Mouse (Mus musculus) megakaryocyte-erythroid progenitor cell, adult 5-6 weeks (primary cell): Measurements from ENCODE around the gene Stat5b. TPM values are rescaled to one million over a fixed set of nuclear protein-coding genes. Genes with fewer than 3 reads are reported as not detected.

Experiments
- ATAC-seq: replicated peaks from 2 replicates; pipeline ENCODE4 v1.8.0; 2016; ENCODE audit warnings: mild to moderate bottlenecking, inconsistent platforms; ENCODE audit not compliant: severe bottlenecking, poor library complexity, low FRiP score, low TSS enrichment
- total RNA-seq, 2 experiments: library from RNA; stranded (forward) in 1 of 2; stranded (reverse) in 1 of 2; fragments of 200-1000, 215-1000 nt in 1 of 2; fragments of >200 nt in 1 of 2; fragmentation: Nextera tagmentation in 1 of 2; gene quantifications; 2 replicates each; pipeline ENCODE4 v1.2.3; 2014 to 2017

Stat5b gene
- total RNA-seq, 2 experiments from 2014 or later: 37.0 to 53.5 TPM

- ATAC-seq: no peak
Observed at GRCm38 (mm10) chr11:100752294-100752693, 98.2 kb downstream of the Stat5b start.

GRCm38 (mm10) chr11:100750127-100750526 lies 100.4 kb downstream of the Stat5b start:
- ATAC-seq: no peak

DNA sequence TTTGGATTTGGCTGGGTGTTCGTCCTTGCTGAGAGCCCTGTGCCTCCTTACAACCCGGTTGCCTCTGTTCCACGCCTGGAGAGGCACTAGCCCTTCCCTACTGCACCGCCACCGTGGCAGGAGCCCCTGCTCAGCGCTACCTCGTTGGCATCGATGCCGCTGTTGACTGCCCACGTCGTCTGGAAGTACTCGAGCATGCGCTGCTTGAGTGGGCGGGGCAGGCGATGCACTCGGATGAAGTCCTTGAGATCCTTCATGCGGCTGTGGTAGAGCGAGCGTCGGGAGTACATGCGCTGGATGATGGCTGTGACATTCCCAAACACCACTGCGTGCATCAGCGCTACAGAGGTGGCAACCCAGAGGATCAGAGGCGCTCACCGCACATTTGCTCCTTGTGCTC lies 101.1 kb downstream of the Stat5b start:
- ATAC-seq: no peak

DNA sequence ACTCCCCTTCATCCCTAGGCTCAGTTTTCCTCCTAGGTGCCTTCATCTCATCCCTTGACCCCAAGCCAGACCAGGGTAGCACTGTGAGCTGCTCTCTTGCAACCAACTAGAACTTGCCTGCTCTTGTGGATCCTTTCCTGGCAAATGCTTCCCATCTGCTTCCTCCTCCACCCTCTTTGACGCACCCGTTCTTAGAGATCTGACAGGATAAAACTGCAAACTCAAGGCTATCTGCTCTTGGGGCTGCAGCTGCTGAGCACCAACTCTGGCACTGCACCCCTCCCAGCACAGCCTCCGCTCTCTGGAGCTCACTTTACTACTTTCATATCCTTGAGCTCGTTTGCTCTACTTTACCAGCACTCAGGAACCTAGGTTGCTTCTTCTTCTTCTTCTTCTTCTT lies 101.9 kb downstream of the Stat5b start:
- ATAC-seq: no peak

GRCm38 (mm10) chr11:100747114-100747513 lies 103.4 kb downstream of the Stat5b start:
- ATAC-seq: no peak

- no peak for ATAC-seq
Observed at GRCm38 (mm10) chr11:100746546-100746945, 104.0 kb downstream of the Stat5b start.

- ATAC-seq: peak; percentile 69
Observed at GRCm38 (mm10) chr11:100745085-100745484, 105.4 kb downstream of the Stat5b start.

GRCm38 (mm10) chr11:100741348-100741747 lies 109.2 kb downstream of the Stat5b start:
- ATAC-seq: no peak

- no peak for ATAC-seq
Observed at GRCm38 (mm10) chr11:100738749-100739148, 111.8 kb downstream of the Stat5b start.

DNA sequence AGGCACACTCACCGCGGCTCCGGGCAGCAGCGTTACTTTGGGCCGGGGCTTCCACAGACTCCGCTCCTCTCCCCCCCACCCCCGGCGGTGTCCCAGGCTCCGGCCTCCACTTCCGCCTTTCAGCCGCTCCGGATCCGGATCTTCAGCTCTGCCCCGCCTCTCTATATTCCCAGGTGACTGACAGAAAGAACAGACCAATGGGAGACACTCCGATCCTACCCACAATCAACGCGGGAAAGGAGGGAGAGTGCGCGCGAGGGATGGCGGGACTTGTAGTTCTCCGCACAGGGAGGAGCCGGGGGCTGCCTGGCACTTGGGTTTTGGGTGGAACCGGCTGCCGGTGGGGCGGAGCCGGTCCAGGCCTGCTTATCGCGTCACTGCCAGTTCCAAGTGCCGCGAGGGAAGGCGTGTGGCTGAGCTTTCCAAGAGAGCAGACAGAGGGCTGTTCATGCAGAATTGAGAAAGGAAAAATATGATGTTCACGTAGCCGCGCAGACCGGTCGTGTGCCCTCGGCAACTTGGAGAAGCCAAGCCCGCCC lies 112.4 kb downstream of the Stat5b start, which contains the start of gene Rab5c:
Gene Rab5c, minus strand, starts transcription at position 150 of the 539 bp plus-strand sequence.
- ATAC-seq: peak; percentile 97

DNA sequence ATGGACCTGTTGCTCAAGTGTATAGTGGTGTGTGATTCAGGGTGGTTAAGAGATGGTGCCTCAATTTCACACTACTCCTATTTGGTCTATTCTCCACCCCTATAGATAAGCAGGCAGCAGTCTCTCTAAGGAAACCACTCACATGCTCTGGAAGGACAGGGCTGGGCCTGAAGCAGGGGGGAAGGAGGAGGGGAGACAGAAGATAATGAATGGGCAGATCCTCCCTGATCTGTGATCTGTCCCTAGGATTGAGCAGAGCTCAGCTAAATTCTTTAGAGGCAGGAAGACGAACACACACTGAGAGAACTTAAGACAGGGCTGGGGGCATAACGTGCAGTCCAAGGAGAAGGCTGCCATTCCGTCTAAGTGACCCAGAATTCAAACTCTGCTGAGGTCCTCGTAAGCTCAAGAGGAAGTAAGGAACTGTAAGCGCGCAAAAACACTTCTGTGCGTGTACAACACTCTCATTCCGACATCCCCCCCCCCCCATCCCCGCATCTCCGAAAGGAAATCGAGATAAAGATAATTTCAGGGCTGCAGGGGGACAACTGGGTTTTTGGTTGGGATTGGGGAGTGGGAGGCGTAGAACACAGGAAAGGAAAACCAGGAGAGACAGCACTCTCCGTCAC lies 113.3 kb downstream of the Stat5b start:
- ATAC-seq: peak; percentile 70

- peak; percentile 0; the same call in 1 of the 2 replicates for ATAC-seq
Observed at GRCm38 (mm10) chr11:100736746-100737080, 113.8 kb downstream of the Stat5b start.

- no peak for ATAC-seq
Observed at GRCm38 (mm10) chr11:100735954-100736745, 114.4 kb downstream of the Stat5b start.

- ATAC-seq: no peak
Observed at GRCm38 (mm10) chr11:100735134-100735865, 115.2 kb downstream of the Stat5b start.

Other genes starting within 250 kb of the Stat5b start
- gene Nkiras2, start 231.5 kb downstream of the Stat5b start, total RNA-seq (2014; fragmentation: Nextera tagmentation): 14.2 and 14.9 TPM in 2 replicates
- gene Nkiras2, start 231.5 kb downstream of the Stat5b start, total RNA-seq (2017): 4.2 and 11.2 TPM in 2 replicates
- gene Dnajc7, start 230.6 kb downstream of the Stat5b start, total RNA-seq (2014; fragmentation: Nextera tagmentation): 133 and 176 TPM in 2 replicates
- gene Dnajc7, start 230.6 kb downstream of the Stat5b start, total RNA-seq (2017): 139 and 147 TPM in 2 replicates
- not detected in 2 replicates for gene Zfp385c, start 158.3 kb downstream of the Stat5b start, total RNA-seq (2014; fragmentation: Nextera tagmentation)
- not detected in 2 replicates for gene Zfp385c, start 158.3 kb downstream of the Stat5b start, total RNA-seq (2017)
- 14.2 and 16.4 TPM in 2 replicates for gene Dhx58, start 146.5 kb downstream of the Stat5b start, total RNA-seq (2014; fragmentation: Nextera tagmentation)
- gene Dhx58, start 146.5 kb downstream of the Stat5b start, total RNA-seq (2017): 11.8 and 12.9 TPM in 2 replicates
- gene Kat2a, start 138.3 kb downstream of the Stat5b start, total RNA-seq (2014; fragmentation: Nextera tagmentation): 60.8 and 61.6 TPM in 2 replicates
- 15.2 and 30.5 TPM in 2 replicates for gene Kat2a, start 138.3 kb downstream of the Stat5b start, total RNA-seq (2017)
- gene Hspb9, start 136.9 kb downstream of the Stat5b start, total RNA-seq (2014; fragmentation: Nextera tagmentation): not detected in 2 replicates
- not detected in 2 replicates for gene Hspb9, start 136.9 kb downstream of the Stat5b start, total RNA-seq (2017)
- 77.5 and 147 TPM in 2 replicates for gene Rab5c, start 112.5 kb downstream of the Stat5b start, total RNA-seq (2014; fragmentation: Nextera tagmentation)
- 81.5 and 95.4 TPM in 2 replicates for gene Rab5c, start 112.5 kb downstream of the Stat5b start, total RNA-seq (2017)
- 0.57 TPM in 1 of 2 replicates, not detected in the other for gene Kcnh4, start 90.8 kb downstream of the Stat5b start, total RNA-seq (2014; fragmentation: Nextera tagmentation)
- not detected in 2 replicates for gene Kcnh4, start 90.8 kb downstream of the Stat5b start, total RNA-seq (2017)
- gene Hcrt, start 87.8 kb downstream of the Stat5b start, total RNA-seq (2014; fragmentation: Nextera tagmentation): not detected in 2 replicates
- not detected in 2 replicates for gene Hcrt, start 87.8 kb downstream of the Stat5b start, total RNA-seq (2017)
- gene Ghdc, start 79.8 kb downstream of the Stat5b start, total RNA-seq (2014; fragmentation: Nextera tagmentation): 1.5 and 8.0 TPM in 2 replicates
- 1.3 and 1.7 TPM in 2 replicates for gene Ghdc, start 79.8 kb downstream of the Stat5b start, total RNA-seq (2017)
- 81.1 and 116 TPM in 2 replicates for gene Stat5a, start 8.6 kb upstream of the Stat5b start, total RNA-seq (2014; fragmentation: Nextera tagmentation)
- gene Stat5a, start 8.6 kb upstream of the Stat5b start, total RNA-seq (2017): 55.9 and 62.7 TPM in 2 replicates
- 16.7 and 20.2 TPM in 2 replicates for gene Stat3, start 88.8 kb upstream of the Stat5b start, total RNA-seq (2014; fragmentation: Nextera tagmentation)
- gene Stat3, start 88.8 kb upstream of the Stat5b start, total RNA-seq (2017): 20.3 and 50.3 TPM in 2 replicates
- gene Cavin1, start 120.2 kb upstream of the Stat5b start, total RNA-seq (2014; fragmentation: Nextera tagmentation): 2.4 and 3.7 TPM in 2 replicates
- 3.8 and 6.1 TPM in 2 replicates for gene Cavin1, start 120.2 kb upstream of the Stat5b start, total RNA-seq (2017)
- gene Atp6v0a1, start 158.7 kb upstream of the Stat5b start, total RNA-seq (2014; fragmentation: Nextera tagmentation): 65.0 and 67.0 TPM in 2 replicates
- 32.0 and 71.5 TPM in 2 replicates for gene Atp6v0a1, start 158.7 kb upstream of the Stat5b start, total RNA-seq (2017)
- 1.5 and 4.3 TPM in 2 replicates for gene Naglu, start 219.3 kb upstream of the Stat5b start, total RNA-seq (2014; fragmentation: Nextera tagmentation)
- 3.1 and 4.5 TPM in 2 replicates for gene Naglu, start 219.3 kb upstream of the Stat5b start, total RNA-seq (2017)
- gene Hsd17b1, start 227.7 kb upstream of the Stat5b start, total RNA-seq (2014; fragmentation: Nextera tagmentation): not detected in 2 replicates
- not detected in 2 replicates for gene Hsd17b1, start 227.7 kb upstream of the Stat5b start, total RNA-seq (2017)
- 27.3 and 30.7 TPM in 2 replicates for gene Coasy, start 231.8 kb upstream of the Stat5b start, total RNA-seq (2014; fragmentation: Nextera tagmentation)
- gene Coasy, start 231.8 kb upstream of the Stat5b start, total RNA-seq (2017): 15.1 and 17.2 TPM in 2 replicates
- gene Mlx, start 236.6 kb upstream of the Stat5b start, total RNA-seq (2014; fragmentation: Nextera tagmentation): 46.8 and 53.3 TPM in 2 replicates
- 34.5 and 74.8 TPM in 2 replicates for gene Mlx, start 236.6 kb upstream of the Stat5b start, total RNA-seq (2017)
- 26.2 and 65.9 TPM in 2 replicates for gene Psmc3ip, start 244.7 kb upstream of the Stat5b start, total RNA-seq (2014; fragmentation: Nextera tagmentation)
- gene Psmc3ip, start 244.7 kb upstream of the Stat5b start, total RNA-seq (2017): 38.0 and 79.3 TPM in 2 replicates